In the genomic region with DNA sequence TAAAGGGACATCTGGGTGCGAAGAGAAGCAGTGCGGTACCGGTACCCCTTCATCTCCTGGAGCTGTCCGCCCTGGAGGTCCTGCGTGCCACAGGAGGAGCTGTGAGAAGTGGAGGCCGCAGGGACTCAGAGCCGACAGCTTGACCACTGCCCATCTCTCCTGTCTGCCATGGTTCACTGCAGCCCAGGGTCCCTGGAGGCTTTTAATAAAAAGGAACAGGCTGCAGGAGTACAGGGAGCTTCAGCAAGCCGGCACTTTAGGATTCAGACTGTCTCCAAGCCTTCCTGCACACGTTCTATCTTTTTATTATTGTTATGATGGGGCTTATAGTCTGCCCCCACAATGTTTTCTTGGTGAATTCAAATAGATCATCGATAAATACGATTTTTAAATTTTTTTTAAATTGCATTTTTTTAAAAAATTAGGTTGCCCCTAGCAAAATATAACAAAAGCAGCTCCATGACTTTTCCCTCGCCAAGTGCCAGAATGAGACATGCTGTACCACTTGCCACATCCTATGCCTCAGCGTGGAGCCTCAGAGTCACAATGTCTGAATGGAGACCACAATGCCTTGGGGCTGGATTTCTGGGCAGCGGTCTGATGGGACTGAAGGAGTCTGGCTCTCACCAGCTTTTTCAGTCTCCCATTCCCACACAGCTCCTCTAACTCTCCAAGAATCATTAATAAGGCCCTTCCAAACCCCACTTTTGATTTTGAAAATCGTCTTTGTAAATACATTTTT, we compare ENCODE assay signal across 15 mouse cellular contexts.
A peak's percentile ranks its signal among the peaks of the same experiment; 100 is the strongest.
DNase-seq lines count a peak whose midpoint lies in the region; ATAC-seq lines count a peak whose summit lies in the region.
"Had no signal": no experiment of that assay in that cellular context is flagged by ENCODE, and none has a peak within 500 bp of the region (broad histone marks: within the 10 kb centered on the region; RNA-seq: fewer than 3 reads in every experiment).

No protein-coding gene starts in this region.

- H3K9me3 ChIP-seq in forebrain, embryonic 13.5 days (replicated peaks): no peaks in the 10 kb centered on the region
- no peaks in the 10 kb centered on the region for H3K9me3 ChIP-seq in forebrain, embryonic 12.5 days
- H3K9me3 ChIP-seq in hindbrain, embryonic 15.5 days: no peaks in the 10 kb centered on the region
- H3K9me3 ChIP-seq in midbrain, embryonic 15.5 days: no peaks in the 10 kb centered on the region
- H3K9me3 ChIP-seq: heart, embryonic 13.5 days; lung, embryonic 15.5 days had no signal

- no peak overlapping the region for H3K27ac ChIP-seq in forebrain, embryonic 13.5 days
- H3K27ac ChIP-seq in forebrain, embryonic 12.5 days: no peak overlapping the region
- no peak overlapping the region for H3K27ac ChIP-seq in hindbrain, embryonic 15.5 days (replicated peaks)
- H3K27ac ChIP-seq in midbrain, embryonic 15.5 days: no peak overlapping the region
- H3K27ac ChIP-seq: heart, embryonic 13.5 days; lung, embryonic 15.5 days had no signal

- no peaks in the 10 kb centered on the region for H3K27me3 ChIP-seq in forebrain, embryonic 13.5 days
- H3K27me3 ChIP-seq in forebrain, embryonic 12.5 days: no peaks in the 10 kb centered on the region
- no peaks in the 10 kb centered on the region for H3K27me3 ChIP-seq in hindbrain, embryonic 15.5 days
- H3K27me3 ChIP-seq in midbrain, embryonic 15.5 days (replicated peaks): no peaks in the 10 kb centered on the region
- H3K27me3 ChIP-seq: heart, embryonic 13.5 days; lung, embryonic 15.5 days; Patski had no signal

- H3K4me3 ChIP-seq in forebrain, embryonic 13.5 days: no peak overlapping the region
- H3K4me3 ChIP-seq in forebrain, embryonic 12.5 days (replicated peaks): no peak overlapping the region
- H3K4me3 ChIP-seq in hindbrain, embryonic 15.5 days: no peak overlapping the region
- no peak overlapping the region for H3K4me3 ChIP-seq in midbrain, embryonic 15.5 days
- H3K4me3 ChIP-seq: erythroblast, embryonic 14.5 days; heart, embryonic 13.5 days; lung, embryonic 15.5 days had no signal

- peak; percentile 48; the same call in 1 of the 2 replicates for ATAC-seq in forebrain, embryonic 13.5 days
- ATAC-seq in forebrain, embryonic 12.5 days (ENCODE audit: low FRiP score): no peak
- ATAC-seq in hindbrain, embryonic 15.5 days (ENCODE audit: low FRiP score, low read depth): peak; percentile 75; the same call in 1 of the 2 replicates
- ATAC-seq in midbrain, embryonic 15.5 days (replicated peaks): peak; percentile 63; the same call in 1 of the 2 replicates
- ATAC-seq: Patski had no signal

- 71% methylated on average over 15 of the region's 15 CpGs for WGBS in forebrain, embryonic 13.5 days
- WGBS in forebrain, embryonic 12.5 days: 70% methylated on average over 15 of the region's 15 CpGs
- WGBS in hindbrain, embryonic 15.5 days: 54% methylated on average over 15 of the region's 15 CpGs
- WGBS in midbrain, embryonic 15.5 days: 54% methylated on average over 15 of the region's 15 CpGs

- H3K36me3 ChIP-seq in forebrain, embryonic 13.5 days (ENCODE audit: poor library complexity, severe bottlenecking): no peaks in the 10 kb centered on the region
- no peaks in the 10 kb centered on the region for H3K36me3 ChIP-seq in forebrain, embryonic 12.5 days (replicated peaks)
- H3K36me3 ChIP-seq in hindbrain, embryonic 15.5 days: no peaks in the 10 kb centered on the region
- no peaks in the 10 kb centered on the region for H3K36me3 ChIP-seq in midbrain, embryonic 15.5 days (replicated peaks)
- H3K36me3 ChIP-seq: heart, embryonic 13.5 days; lung, embryonic 15.5 days had no signal

- H3K4me2 ChIP-seq in forebrain, embryonic 13.5 days: no peak overlapping the region
- no peak overlapping the region for H3K4me2 ChIP-seq in forebrain, embryonic 12.5 days
- 0 out of 2 replicates have a peak overlapping the region, but pooled peaks have one; percentile 6 for H3K4me2 ChIP-seq in hindbrain, embryonic 15.5 days
- no peak overlapping the region for H3K4me2 ChIP-seq in midbrain, embryonic 15.5 days
- H3K4me2 ChIP-seq: heart, embryonic 13.5 days; lung, embryonic 15.5 days had no signal

- no peak overlapping the region for H3K9ac ChIP-seq in forebrain, embryonic 13.5 days
- H3K9ac ChIP-seq in forebrain, embryonic 12.5 days: no peak overlapping the region
- H3K9ac ChIP-seq in hindbrain, embryonic 15.5 days: no peak overlapping the region
- H3K9ac ChIP-seq in midbrain, embryonic 15.5 days: no peak overlapping the region
- H3K9ac ChIP-seq: heart, embryonic 13.5 days; lung, embryonic 15.5 days had no signal

- DNase-seq in embryo, embryonic 10.5 days (ENCODE audit: low spot score): peak; percentile 12
- DNase-seq in thymus, postnatal 25 days: no peak
- DNase-seq in testis, postnatal 10 days (ENCODE audit: low spot score): no peak
- no peak for DNase-seq in left cerebral cortex, postnatal 36 days (ENCODE audit: low spot score in 2 of 2)
- DNase-seq: heart, postnatal 4 days; kidney, adult 2 months; right cerebral cortex, postnatal 25 days had no signal

- intact Hi-C loops in left cerebral cortex, postnatal 36 days (cut with DNase I): no loop called here

- no peaks in the 10 kb centered on the region for H3K4me1 ChIP-seq in forebrain, embryonic 13.5 days
- H3K4me1 ChIP-seq in forebrain, embryonic 12.5 days: no peaks in the 10 kb centered on the region; the same call in 1 of the 2 replicates
- peaks cover 3% of the 10 kb centered on the region for H3K4me1 ChIP-seq in hindbrain, embryonic 15.5 days (replicated peaks)
- no peaks in the 10 kb centered on the region for H3K4me1 ChIP-seq in midbrain, embryonic 15.5 days
- H3K4me1 ChIP-seq: heart, embryonic 13.5 days; lung, embryonic 15.5 days had no signal
